Mouse (Mus musculus) adrenal gland, adult 8-10 months (tissue): ENCODE data around the gene Prdx3. TPM values are rescaled to one million over a fixed set of nuclear protein-coding genes. Genes with fewer than 3 reads are reported as not detected.

Experiments used
- DNase-seq: peaks from one replicate; pipeline ENCODE4 v3.0.0; 2022
- total RNA-seq, 4 experiments: library from RNA; stranded (reverse); gene quantifications; 2 replicates each; pipeline ENCODE4 v1.2.4; 2022

Prdx3 gene
- total RNA-seq, 4 experiments from 2014 or later: 669 to 1,028 (median 803) TPM

GRCm38 (mm10) chr19:60860868-60861700 is 13.3 kb downstream of the Prdx3 start, which contains the start of gene Sfxn4:
Gene Sfxn4 (minus strand): TSS chr19:60861479.
- DNase-seq: peak; percentile 96

GRCm38 (mm10) chr19:60845731-60846130 is 28.6 kb downstream of the Prdx3 start:
- DNase-seq: no peak

GRCm38 (mm10) chr19:60843324-60843723 is 31.0 kb downstream of the Prdx3 start:
- DNase-seq: no peak

- DNase-seq: peak; percentile 82
Measured at GRCm38 (mm10) chr19:60837747-60838146, 36.6 kb downstream of the Prdx3 start.

GRCm38 (mm10) chr19:60818677-60819076 is 55.7 kb downstream of the Prdx3 start:
- DNase-seq: no peak

Other genes starting within 250 kb of the Prdx3 start
- gene Nanos1, start 118.6 kb downstream of the Prdx3 start, total RNA-seq: under 1 TPM; 0.59 to 0.87 (median 0.79) TPM
- gene Eif3a, start 83.9 kb downstream of the Prdx3 start, total RNA-seq: 100 to 1,000 TPM; 131 to 179 (median 152) TPM
- gene Fam45a, start 63.0 kb downstream of the Prdx3 start, total RNA-seq: 10 to 100 TPM; 37.1 to 45.6 (median 40.2) TPM
- 10 to 100 TPM in 2 of 4 experiments, 1 to 10 TPM in 2; 6.7 to 12.5 (median 9.6) TPM for gene Sfxn4, start 13.1 kb downstream of the Prdx3 start, total RNA-seq
- gene Grk5, start 15.2 kb upstream of the Prdx3 start, total RNA-seq: 10 to 100 TPM; 25.4 to 74.3 (median 41.9) TPM